Mouse (Mus musculus): ENCODE results near the gene Lrtm2.

DNA sequence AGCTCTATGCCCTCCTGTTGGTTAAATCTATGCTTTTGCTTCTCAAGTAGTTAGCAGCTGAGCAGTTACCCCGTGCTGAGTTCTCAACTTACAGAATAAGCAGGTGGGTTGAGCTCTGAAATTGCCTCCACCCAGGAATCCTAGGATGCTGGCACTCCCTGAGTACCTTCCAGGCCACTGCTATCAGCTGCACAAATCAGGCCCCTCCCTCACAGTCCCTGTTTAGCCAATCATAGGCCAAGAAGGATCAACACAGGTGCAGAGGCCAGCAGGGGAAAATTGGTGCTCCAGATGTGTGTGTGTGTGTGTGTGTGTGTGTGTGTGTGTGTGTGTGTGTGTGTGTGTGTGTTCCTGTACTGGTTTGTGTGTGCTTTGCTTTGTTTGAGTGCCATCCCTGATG is 1.5 kb upstream of the Lrtm2 start:
- TF ChIP-seq GATA1 (IDR thresholded peaks at IDR 0.05; ENCODE audit: low read length) (no peak), TAL1 (IDR thresholded peaks at IDR 0.05; ENCODE audit: low read length) (no peak)

Measured in erythroblast, embryonic 14.5 days (primary cell).